Mouse (Mus musculus): ENCODE data around the gene Arid1b.

GRCm38 (mm10) chr17:5327480-5328180, 333.5 kb downstream of the Arid1b start:
- TF ChIP-seq CTCF (IDR thresholded peaks at IDR 0.05; ENCODE audit: low read depth, low read length) (no peak), TAL1 (conservative IDR thresholded peaks at IDR 0.05; ENCODE audit: low read depth, low read length) (no peak)
